Mouse (Mus musculus) erythroblast, adult 5-6 weeks (primary cell): ENCODE data around the gene Rgs12. TPM values are rescaled to one million over a fixed set of nuclear protein-coding genes. Genes with fewer than 3 reads are reported as not detected.

Source experiments
- ATAC-seq: replicated peaks from 2 replicates; pipeline ENCODE4 v1.8.0; 2016; ENCODE audit warnings: moderate number of reproducible peaks, mild to moderate bottlenecking, moderate TSS enrichment, inconsistent platforms; ENCODE audit not compliant: poor library complexity, low FRiP score, severe bottlenecking
- total RNA-seq, 2 experiments: library from RNA; stranded (forward) in 1 of 2; stranded (reverse) in 1 of 2; fragments of 150-400 nt in 1 of 2; fragments of 200-764, 138-1000 nt in 1 of 2; gene quantifications; 2 replicates each; pipeline versions ENCODE4 v1.2.3 to v1.2.4; 2015 to 2017; ENCODE audit warnings: low replicate concordance in 2 of 2

Gene Rgs12
- total RNA-seq, 2 experiments from 2014 or later, result 6.7 to 23.3 TPM

DNA sequence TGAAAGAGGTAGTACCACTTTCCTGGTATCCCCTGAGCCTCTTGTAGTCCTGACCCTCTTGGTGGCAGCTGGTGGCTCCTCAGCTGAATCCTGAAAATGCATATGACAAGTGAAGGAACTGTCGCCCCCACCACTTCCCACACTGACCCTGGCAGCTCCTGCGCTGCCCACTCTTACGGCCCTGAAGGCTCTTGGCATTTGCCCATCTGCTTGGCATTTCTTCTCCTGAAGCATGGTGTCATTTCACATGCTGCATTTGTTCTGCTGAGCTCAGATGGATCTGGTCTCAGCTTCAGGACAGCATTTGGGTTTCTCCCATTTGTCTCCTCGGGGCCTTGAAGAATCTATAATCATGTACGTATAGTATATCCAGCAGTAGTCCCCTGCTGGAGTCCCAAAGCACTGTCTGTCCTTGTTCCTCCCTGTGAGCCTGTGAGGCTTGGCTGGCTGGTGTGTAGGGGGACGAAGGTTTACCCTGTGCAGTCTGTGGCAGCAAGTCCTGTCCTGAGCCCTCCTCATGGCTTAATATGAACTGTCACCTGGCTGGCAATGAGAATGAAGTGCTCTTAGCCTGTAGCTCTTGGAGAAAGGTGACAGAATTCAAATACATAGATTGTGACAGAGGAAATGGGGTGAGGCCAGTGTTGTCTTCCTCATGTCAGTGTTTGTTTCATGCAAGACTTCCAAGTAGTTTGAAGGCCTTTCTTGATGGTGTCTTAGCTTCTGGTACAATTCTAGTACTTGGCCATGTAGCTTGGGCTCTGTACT is 62.1 kb downstream of the Rgs12 start:
- no peak for ATAC-seq

- no peak for ATAC-seq
These were observed 64.8 kb downstream of the Rgs12 start for GRCm38 (mm10) chr5:35014036-35014435.

- ATAC-seq, result no peak
These were observed 70.5 kb downstream of the Rgs12 start for GRCm38 (mm10) chr5:35019673-35020300.

GRCm38 (mm10) chr5:35020410-35021241 is 71.4 kb downstream of the Rgs12 start:
- no peak for ATAC-seq

DNA sequence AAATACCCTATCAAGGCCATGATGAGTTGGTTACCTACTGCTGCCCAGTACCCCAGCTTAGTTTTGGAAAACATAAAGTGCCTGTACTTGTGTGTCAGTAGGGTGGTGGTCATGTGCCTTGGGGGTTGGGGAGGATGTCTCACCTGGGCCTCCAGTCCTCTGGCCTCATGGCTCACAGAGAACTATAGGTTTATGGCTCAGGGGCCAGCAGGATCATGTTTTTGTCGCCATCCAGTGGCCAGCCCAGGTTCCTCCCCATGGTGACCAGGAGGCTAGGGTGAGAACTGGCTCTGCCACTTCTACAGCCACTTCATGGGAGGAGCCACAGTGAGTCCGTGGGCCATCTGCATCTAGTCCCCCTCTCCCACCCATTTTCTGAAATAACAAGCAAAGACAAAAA is 75.7 kb downstream of the Rgs12 start:
- ATAC-seq, result peak; percentile 79

GRCm38 (mm10) chr5:35029303-35029702 is 80.1 kb downstream of the Rgs12 start:
- ATAC-seq, result no peak

- no peak for ATAC-seq
These were observed 80.5 kb downstream of the Rgs12 start for GRCm38 (mm10) chr5:35029755-35030154.

DNA sequence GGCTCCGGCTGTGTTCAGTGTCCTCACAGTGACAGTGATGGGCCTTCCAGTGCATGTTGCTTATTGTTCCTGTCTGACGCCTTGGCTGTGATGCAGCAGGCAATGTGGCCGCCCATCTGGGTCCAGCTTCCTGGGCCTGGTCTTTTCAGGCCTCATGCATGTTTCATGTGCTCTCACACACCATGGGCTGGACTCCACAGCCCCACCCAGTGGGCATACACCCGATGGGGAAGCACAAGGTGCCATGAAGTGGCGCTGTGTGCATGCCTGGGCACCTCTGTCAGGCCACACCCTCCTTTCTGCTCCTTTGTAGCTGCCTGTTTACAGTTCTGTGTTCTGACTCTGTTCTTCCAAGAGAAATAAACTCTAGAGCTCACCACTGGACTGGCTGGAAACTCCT is 83.8 kb downstream of the Rgs12 start:
- ATAC-seq, result no peak; the same call in 1 of the 2 replicates

DNA sequence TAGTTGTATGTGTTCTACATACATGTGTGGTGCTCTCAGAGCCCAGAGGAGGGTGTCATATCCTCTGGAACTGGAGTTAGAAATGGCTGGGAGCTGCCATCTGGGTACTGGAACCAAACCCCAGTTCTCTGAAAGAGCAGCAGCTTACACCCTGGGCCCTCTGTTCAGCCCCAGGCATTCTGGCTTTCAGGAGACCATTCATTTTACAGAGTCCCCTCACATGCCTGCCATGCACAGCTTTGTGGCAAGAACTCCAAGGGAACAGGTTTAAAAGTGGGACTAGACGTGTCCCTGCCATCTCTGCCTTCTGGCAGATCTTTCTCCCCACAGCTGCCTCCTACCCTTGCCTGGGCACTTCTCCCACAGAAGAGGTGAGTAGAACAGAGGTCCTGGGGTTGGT is 84.4 kb downstream of the Rgs12 start:
- ATAC-seq, result no peak

DNA sequence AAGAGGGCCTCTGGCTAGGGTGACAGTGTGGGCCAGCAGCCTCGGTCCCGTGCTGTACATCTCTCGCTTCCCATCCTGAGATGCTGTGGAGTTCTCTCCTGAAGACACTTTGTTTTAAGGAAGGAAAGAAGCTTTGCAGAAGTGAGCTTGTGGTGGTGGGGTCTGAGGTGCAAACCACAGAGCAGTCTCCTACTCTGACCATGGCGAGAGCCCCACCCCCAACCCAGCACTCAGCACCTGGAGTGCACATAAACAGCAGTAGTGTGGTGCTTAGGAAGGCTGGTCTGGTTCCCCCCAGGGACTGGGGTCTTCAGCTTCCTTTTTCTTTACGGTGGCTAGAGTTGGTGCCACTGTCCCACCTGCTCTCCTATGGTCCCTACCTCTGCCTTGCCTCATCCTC is 85.9 kb downstream of the Rgs12 start:
- no peak for ATAC-seq

DNA sequence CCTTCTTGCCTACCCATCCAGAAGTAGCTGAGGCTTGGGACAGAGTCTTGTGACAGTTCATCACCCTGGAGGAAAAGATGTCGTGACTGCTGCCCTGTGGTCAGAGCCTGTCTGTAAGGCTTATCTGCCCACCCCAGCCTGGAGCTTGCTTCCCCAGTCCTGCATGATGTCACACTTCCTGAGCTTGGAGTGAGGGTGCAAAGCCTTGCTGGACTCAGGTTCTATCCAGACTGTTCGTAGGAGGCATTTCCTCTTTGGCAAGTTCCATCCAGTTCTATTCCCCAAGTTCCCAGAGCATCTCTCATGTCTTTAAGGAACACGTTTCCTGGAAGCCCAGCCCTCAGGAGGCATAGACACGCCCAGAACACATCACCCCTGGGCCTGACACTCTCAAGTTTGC is 86.5 kb downstream of the Rgs12 start:
- peak; percentile 42; the same call in 1 of the 2 replicates for ATAC-seq

DNA sequence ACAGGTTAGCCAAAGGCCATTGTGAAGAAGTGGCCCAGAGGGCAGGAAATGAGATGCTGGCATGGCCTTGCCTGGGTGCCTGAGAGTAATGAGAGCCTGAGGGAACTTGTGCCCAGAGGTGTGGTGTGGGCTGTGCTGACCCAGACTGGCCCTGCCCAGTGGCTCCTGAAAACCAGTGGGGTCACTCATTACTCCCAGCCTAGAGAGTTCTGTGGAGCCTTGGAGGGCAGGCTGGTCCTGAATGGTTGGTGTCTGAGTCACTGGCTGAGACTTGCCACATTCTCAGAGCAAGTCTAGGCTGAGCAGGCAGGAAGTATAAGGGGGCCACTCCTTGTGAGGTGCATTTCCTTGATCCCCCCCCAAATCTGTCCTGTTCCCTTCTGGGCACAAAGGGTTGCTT is 88.2 kb downstream of the Rgs12 start:
- no peak for ATAC-seq

- ATAC-seq, result no peak
These were observed 92.1 kb downstream of the Rgs12 start, which contains the start of gene Hgfac for GRCm38 (mm10) chr5:35041268-35041829. Gene Hgfac (plus strand): TSS chr5:35041509.

- peak; percentile 14 for ATAC-seq
These were observed 93.3 kb downstream of the Rgs12 start for GRCm38 (mm10) chr5:35042431-35043109.

DNA sequence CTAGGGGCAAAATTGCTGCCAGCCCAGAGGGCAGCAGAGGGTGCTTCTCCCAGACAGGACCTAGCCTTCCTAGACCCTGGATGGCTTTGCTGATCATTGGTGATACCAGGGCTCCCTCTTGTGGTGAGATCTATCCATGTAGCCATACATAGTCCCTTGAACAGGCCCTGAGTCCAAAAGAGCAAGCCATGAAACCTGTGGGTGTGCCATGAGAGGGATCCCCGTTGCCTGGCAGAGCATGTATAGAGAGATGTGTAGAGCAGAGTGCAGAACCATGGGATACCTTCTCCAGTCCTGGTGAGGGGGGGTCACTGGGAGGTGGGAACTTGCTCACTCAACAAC is 93.8 kb downstream of the Rgs12 start:
- ATAC-seq, result peak; percentile 65

DNA sequence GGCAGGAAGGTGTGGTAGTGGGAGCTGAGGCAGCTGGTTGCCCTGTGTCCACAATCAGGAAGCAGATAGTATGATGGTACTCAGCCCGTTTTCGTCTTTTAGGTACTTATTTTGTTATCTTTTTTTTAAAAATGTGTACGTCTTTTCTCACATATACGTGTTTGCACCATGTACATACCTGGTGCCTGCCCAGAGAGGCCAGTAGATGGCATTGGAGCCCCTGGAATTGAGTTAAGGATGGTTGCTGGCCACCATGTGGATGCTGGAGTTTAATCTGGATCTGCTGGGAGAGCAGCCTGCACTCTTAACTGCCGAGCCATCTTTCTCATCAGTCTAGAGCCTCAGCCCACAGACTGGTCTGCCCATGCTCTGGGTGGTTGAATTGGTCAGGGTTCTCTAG is 101.3 kb downstream of the Rgs12 start:
- ATAC-seq, result no peak

- no peak for ATAC-seq
These were observed 105.4 kb downstream of the Rgs12 start for GRCm38 (mm10) chr5:35054628-35055027.

GRCm38 (mm10) chr5:35055076-35055475 is 105.8 kb downstream of the Rgs12 start:
- no peak for ATAC-seq

- ATAC-seq, result no peak
These were observed 107.6 kb downstream of the Rgs12 start, which contains the start of gene Dok7 for GRCm38 (mm10) chr5:35056604-35057432. Gene Dok7 (plus strand): TSS chr5:35056766.
